Mouse (Mus musculus) C2C12 (cell line): ENCODE data around the gene Cxcl17. TPM values are rescaled to one million over a fixed set of nuclear protein-coding genes. Genes with fewer than 3 reads are reported as not detected.

Experiments
- H3K27me3 ChIP-seq: one replicate; pipeline ENCODE4 v1.6.1; 2011; ENCODE audit not compliant: control insufficient read depth, insufficient read depth, insufficient read length
- H3K36me3 ChIP-seq: one replicate; pipeline ENCODE4 v1.6.1; 2011; ENCODE audit not compliant: control insufficient read depth, insufficient read depth
- H3K4me3 ChIP-seq: one replicate; pipeline ENCODE4 v1.5.1; 2011; ENCODE audit warnings: mild to moderate bottlenecking, control low read depth; ENCODE audit not compliant: poor library complexity, insufficient read depth, severe bottlenecking
- H3K79me2 ChIP-seq: one replicate; pipeline ENCODE4 v1.6.1; 2011; ENCODE audit not compliant: control insufficient read depth, insufficient read depth
- H3K79me3 ChIP-seq: one replicate; pipeline ENCODE4 v1.6.1; 2011; ENCODE audit warnings: low read depth, control low read depth
- H3ac ChIP-seq: one replicate; pipeline ENCODE3; 2011; ENCODE audit warnings: low read depth; ENCODE audit not compliant: control insufficient read depth, insufficient read length
- CEBPB ChIP-seq: IDR thresholded peaks from one replicate; pipeline ENCODE4 v1.6.1; 2011; ENCODE audit warnings: low read depth, mild to moderate bottlenecking, control low read depth, moderate library complexity
- CTCF ChIP-seq: IDR thresholded peaks from one replicate; pipeline ENCODE4 v1.5.1; 2011; ENCODE audit not compliant: control insufficient read depth, insufficient read depth, insufficient read length
- FOSL1 ChIP-seq: IDR thresholded peaks from one replicate; pipeline ENCODE4 v1.8.0; 2011; ENCODE audit warnings: mild to moderate bottlenecking, low read length; ENCODE audit not compliant: poor library complexity, insufficient read depth, severe bottlenecking
- MAX ChIP-seq: IDR thresholded peaks from one replicate; pipeline ENCODE4 v1.6.1; 2011; ENCODE audit warnings: mild to moderate bottlenecking, control low read depth
- MYOD1 ChIP-seq: IDR thresholded peaks from one replicate; pipeline ENCODE4 v1.6.1; 2011; ENCODE audit warnings: low read depth; ENCODE audit not compliant: control insufficient read depth, insufficient read length
- MYOG ChIP-seq: IDR thresholded peaks from one replicate; pipeline ENCODE4 v1.6.1; 2011; ENCODE audit not compliant: control insufficient read depth, insufficient read length; ENCODE audit errors: extremely low read depth
- USF1 ChIP-seq: IDR thresholded peaks from one replicate; pipeline ENCODE4 v1.6.1; 2011; ENCODE audit warnings: low read depth, mild to moderate bottlenecking, control low read depth, moderate library complexity
- polyA plus RNA-seq: library from polyadenylated mRNA; unstranded; fragments of >200 nt; fragmentation: generic; extraction: Trizol; gene quantifications from one replicate; pipeline ENCODE4 v1.2.1, GENCODE M21; 2012; ENCODE audit warnings: missing spikeins

Gene Cxcl17
- polyA plus RNA-seq, 1 experiment: not detected

GRCm38 (mm10) chr7:25387811-25388440, 24.8 kb downstream of the Cxcl17 start:
- Histone ChIP-seq H3K79me3 (no peaks in the 10 kb centered on the region), H3K36me3 (peaks cover 5% of the 10 kb centered on the region), H3K27me3 (no peaks in the 10 kb centered on the region), H3K79me2 (no peaks in the 10 kb centered on the region), H3K4me3 (no peak overlapping the region), H3ac (no peak overlapping the region)
- no peak for TF ChIP-seq FOSL1
- no peak for TF ChIP-seq CEBPB
- TF ChIP-seq MYOD1: no peak
- no peak for TF ChIP-seq MAX
- TF ChIP-seq USF1: no peak
- no peak for TF ChIP-seq CTCF
- TF ChIP-seq MYOG: no peak

- Histone ChIP-seq H3K36me3 (peaks cover 5% of the 10 kb centered on the region), H3K27me3 (no peaks in the 10 kb centered on the region), H3K79me2 (no peaks in the 10 kb centered on the region), H3K4me3 (no peak overlapping the region), H3K79me3 (no peaks in the 10 kb centered on the region), H3ac (no peak overlapping the region)
- TF ChIP-seq MAX (no peak), FOSL1 (no peak), USF1 (no peak), CEBPB (no peak), MYOD1 (no peak), CTCF (no peak), MYOG (no peak)
Measured at GRCm38 (mm10) chr7:25385850-25386555, 26.7 kb downstream of the Cxcl17 start.

GRCm38 (mm10) chr7:25385259-25385658, 27.4 kb downstream of the Cxcl17 start:
- no peak for TF ChIP-seq USF1
- H3K79me2 ChIP-seq: no peaks in the 10 kb centered on the region
- no peaks in the 10 kb centered on the region for H3K79me3 ChIP-seq
- H3K4me3 ChIP-seq: no peak overlapping the region
- H3K27me3 ChIP-seq: no peaks in the 10 kb centered on the region
- H3ac ChIP-seq: no peak overlapping the region
- H3K36me3 ChIP-seq: peaks cover 5% of the 10 kb centered on the region

- no peaks in the 10 kb centered on the region for H3K27me3 ChIP-seq
- no peaks in the 10 kb centered on the region for H3K79me2 ChIP-seq
- TF ChIP-seq CTCF (no peak), USF1 (no peak), FOSL1 (no peak), MYOG (no peak), CEBPB (no peak), MYOD1 (no peak), MAX (no peak)
- no peak overlapping the region for H3K4me3 ChIP-seq
- peaks cover 5% of the 10 kb centered on the region for H3K36me3 ChIP-seq
- H3ac ChIP-seq: no peak overlapping the region
- H3K79me3 ChIP-seq: no peaks in the 10 kb centered on the region
Measured at GRCm38 (mm10) chr7:25384818-25385217, 27.9 kb downstream of the Cxcl17 start.

- Histone ChIP-seq H3K4me3 (no peak overlapping the region), H3K79me3 (no peaks in the 10 kb centered on the region), H3ac (no peak overlapping the region), H3K27me3 (no peaks in the 10 kb centered on the region), H3K36me3 (peaks cover 5% of the 10 kb centered on the region), H3K79me2 (no peaks in the 10 kb centered on the region)
- TF ChIP-seq CEBPB (no peak), MYOG (no peak), CTCF (no peak), FOSL1 (no peak), MAX (no peak), MYOD1 (no peak), USF1 (no peak)
Measured at GRCm38 (mm10) chr7:25384318-25384717, 28.4 kb downstream of the Cxcl17 start.

- H3K4me3 ChIP-seq: no peak overlapping the region
- TF ChIP-seq MYOD1 (no peak), MYOG (no peak), CEBPB (no peak), CTCF (no peak), FOSL1 (no peak), USF1 (no peak), MAX (no peak)
- H3K36me3 ChIP-seq: peaks cover 5% of the 10 kb centered on the region
Measured at GRCm38 (mm10) chr7:25383891-25384290, 28.8 kb downstream of the Cxcl17 start.

More at GRCm38 (mm10) chr7:25383891-25384290, 28.8 kb downstream of the Cxcl17 start:
- Histone ChIP-seq H3K79me3 (no peaks in the 10 kb centered on the region), H3ac (no peak overlapping the region), H3K27me3 (no peaks in the 10 kb centered on the region), H3K79me2 (no peaks in the 10 kb centered on the region)
